Mouse (Mus musculus) hindbrain, embryonic 16.5 days (tissue): Measurements from ENCODE around the gene Cdadc1. TPM values are rescaled to one million over a fixed set of nuclear protein-coding genes. Genes with fewer than 3 reads are reported as not detected.

Source experiments
- polyA plus RNA-seq: library from polyadenylated mRNA; unstranded; fragments of >200 nt; fragmentation: Nextera tagmentation; extraction: Ambion mirVana; gene quantifications from 2 replicates; pipeline ENCODE4 v1.2.1, GENCODE M21; 2015

Cdadc1 gene
- polyA plus RNA-seq, 1 experiment from 2014 or later: 32.3 TPM

Other genes with a start within 250 kb of the Cdadc1 start
- 0.37 and 0.43 TPM in 2 replicates for gene Phf11d, start 232.5 kb downstream of the Cdadc1 start, polyA plus RNA-seq
- gene Phf11c, start 202.6 kb downstream of the Cdadc1 start, polyA plus RNA-seq: 0.20 and 0.21 TPM in 2 replicates
- gene Setdb2, start 157.1 kb downstream of the Cdadc1 start, polyA plus RNA-seq: 4.4 and 6.0 TPM in 2 replicates
- 29.8 and 31.9 TPM in 2 replicates for gene Cab39l, start 157.0 kb downstream of the Cdadc1 start, polyA plus RNA-seq
- 3.0 and 4.9 TPM in 2 replicates for gene Shisa2, start 27.3 kb upstream of the Cdadc1 start, polyA plus RNA-seq